Mouse (Mus musculus): ENCODE results near the gene Mmp25.

Mmp25 gene

DNA sequence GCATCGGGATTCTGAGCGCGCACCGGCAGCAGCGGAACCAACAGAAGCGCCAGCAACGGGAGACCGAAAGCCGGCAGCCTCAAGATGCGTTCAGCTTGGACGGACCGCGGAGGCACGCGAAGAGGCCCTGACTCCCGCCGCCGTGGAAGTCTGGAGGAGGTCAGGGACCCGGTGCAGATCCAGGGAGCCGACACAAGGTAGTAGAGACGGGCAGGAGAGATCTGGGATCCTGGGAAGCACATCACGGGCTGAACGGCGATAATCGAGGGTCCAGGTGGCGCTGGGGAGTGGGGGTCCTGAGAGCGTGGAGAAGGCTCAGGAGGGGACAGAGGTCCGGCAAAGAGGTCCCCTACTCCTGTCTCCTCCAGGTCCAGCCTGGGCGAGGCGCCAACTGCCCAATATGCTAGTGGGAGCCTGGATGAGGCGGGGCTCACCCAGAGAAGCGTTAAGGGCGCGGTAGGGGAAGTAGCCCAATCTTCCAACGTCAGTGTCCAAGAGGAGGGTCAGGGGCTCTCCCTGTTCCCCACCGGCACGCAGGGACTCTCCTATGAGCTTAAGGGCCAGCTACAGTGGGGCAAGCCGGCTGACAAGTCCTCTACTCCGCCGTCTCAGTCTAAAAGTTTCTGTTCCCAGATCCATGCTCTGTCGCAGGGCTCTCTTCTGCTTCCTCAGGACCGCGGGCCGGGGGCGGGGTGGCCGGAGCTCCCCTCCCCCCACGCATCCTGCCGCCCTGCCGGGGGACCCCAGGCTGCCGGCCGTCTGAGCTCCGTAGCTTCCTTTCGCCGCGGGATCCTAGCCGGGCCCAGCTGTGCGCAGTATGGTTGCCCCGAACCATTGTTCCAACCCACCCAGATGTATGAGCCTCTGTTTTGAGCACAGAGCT lies at the start of gene Mmp25:
Gene Mmp25 (minus strand): TSS at position 665 of the 883 bp plus-strand sequence.
- peak in 1 of 2 experiments; percentile 18 for DNase-seq

DNA sequence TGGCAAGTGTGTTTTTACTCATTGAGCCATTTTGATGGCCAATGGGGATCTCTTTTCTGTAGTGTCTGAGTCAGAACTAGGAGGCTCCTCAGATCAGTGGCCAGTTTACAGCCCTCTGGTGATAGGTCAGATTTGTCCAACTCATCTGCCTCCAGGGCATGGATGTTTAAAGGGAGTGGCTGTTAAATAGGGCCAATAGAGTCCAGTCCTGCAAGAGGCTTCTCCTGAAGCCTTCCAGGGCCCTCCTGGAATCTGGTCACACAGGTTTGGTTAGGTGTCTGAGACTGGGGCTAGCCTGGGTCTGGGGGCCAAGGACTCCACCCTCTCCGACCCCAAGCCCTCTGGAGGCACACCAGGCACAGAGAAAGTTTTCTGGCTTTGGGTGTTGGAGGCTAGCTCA lies 49.4 kb upstream of the Mmp25 start:
- no peak for DNase-seq

DNA sequence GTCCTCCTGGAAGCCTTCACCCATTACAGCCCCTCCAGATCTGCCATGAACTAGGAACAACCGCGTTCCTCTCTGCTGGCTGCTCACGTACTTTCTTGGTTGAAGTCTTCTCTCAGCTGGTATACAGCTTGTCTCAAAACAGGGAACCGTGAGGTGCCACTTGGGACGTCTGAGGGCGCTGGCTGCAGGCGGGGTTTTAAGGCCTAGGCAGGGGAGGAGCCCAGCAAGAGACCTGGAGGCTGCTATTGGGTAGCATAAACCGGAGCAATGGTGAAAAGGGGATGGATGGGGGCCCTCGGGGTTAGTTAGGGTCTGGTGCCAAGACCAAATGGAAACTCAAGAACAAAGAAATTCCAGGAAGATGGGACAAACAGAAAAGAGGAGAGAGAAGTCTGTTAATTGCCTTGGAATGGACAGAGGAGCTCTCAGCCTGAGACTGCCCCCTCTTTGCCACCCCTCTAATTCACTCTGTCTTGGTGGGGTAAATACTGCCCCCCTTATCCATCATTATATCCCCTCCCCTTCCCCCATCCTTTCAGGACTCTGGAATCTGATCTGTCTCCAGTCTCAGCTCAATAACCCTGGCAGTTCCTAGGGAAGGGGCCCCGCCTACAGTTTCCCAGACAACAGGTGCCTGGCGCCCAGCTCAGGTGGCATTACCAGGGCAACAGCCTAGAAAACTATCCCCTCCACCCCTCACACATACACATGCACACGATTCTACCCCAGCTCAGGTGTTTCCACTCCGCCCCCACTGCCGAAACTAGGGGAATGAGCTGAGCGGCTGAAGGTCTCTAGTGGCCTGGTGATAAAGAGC lies 39.0 kb upstream of the Mmp25 start, which contains the start of gene Cldn9:
Gene Cldn9 (minus strand): TSS at position 171 of the 817 bp plus-strand sequence.
- peak in 1 of 2 experiments; percentile 24 for DNase-seq

DNA sequence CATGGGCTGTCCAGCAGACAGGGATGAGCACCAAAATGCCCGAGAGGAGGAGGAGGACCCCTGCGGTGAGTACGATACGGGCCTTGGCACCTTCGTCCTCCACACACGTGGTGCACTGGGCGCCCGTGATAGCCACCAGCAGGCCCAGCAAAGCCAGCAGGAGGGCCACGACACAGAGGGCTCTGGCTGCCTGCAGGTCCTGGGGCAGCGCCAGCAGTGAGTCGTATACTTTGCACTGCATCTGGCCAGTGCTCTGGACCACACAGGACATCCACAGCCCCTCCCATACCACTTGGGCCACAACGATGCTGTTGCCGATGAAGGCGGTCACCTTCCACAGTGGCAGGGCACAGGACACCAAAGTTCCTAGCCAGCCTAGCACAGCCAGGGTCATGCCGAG lies 38.1 kb upstream of the Mmp25 start:
- no peak for DNase-seq

DNA sequence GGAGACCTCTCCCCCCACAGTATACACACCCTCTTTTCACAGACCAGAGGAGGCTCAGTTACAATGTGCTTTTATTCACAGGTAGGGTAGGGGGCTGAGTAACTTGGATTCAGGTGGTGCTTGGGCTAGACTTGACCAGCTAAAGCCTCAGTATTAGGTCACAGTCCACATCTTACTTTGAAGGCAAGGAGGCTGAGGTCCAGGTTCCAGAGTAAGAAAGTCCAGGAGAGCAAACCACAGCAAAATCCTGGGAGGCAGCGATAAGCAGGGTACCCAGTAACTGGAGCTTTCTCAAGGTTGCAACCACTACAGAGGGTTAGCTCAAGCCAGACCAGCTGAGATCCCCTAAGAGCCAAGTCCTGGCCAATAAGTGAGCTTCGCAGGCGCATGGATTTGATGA lies 37.5 kb upstream of the Mmp25 start:
- no peak for DNase-seq

DNA sequence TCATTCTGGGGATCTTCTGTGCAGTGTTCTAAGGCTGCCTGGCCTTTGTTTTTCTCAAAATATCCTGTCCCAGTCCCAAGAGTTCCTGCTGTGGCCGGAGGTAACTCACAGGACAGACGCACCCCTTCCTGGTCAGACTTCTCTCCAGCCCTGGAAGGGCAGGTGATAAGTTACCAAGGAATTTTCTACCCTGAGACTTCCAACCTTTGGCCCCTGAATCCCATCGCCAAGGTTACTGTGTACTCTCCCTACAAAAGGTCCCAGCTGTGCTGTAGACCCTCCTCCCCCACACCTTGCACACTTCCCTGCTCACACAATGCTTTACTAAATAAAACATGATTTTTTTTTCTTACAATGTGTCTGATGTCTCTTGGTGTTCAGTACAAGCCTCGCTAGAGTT lies 37.0 kb upstream of the Mmp25 start:
- peak in 1 of 2 experiments; percentile 63 for DNase-seq

DNA sequence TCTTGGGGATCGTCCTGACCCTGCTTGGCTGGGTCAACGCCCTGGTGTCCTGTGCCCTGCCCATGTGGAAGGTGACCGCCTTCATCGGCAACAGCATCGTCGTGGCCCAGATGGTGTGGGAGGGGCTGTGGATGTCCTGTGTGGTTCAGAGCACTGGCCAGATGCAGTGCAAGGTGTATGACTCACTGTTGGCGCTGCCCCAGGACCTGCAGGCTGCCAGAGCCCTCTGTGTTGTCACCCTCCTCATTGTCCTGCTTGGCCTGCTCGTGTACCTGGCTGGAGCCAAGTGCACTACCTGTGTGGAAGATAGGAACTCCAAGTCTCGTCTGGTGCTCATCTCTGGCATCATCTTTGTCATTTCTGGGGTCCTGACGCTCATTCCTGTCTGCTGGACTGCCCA lies 36.0 kb upstream of the Mmp25 start:
- DNase-seq, result peak in 1 of 2 experiments; percentile 57

DNA sequence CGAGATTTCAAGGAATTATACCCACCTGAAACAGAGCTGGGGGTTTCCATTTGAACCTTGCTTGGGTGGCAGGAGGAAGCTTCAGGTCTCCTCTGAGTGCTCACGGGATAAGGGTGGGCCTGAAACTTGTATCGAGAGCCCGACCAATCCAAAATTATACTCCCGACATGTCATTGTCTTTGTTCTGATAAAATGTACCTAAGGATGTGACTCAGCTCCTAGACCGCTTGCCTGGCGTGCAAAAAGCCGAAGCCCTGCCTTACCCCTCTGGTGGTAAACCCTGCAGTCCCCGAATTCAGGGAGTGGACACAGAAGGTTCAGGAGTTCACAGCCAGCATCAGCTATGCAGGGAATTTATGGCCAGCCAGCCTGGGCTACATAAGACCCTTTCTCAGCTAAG lies 35.3 kb upstream of the Mmp25 start:
- DNase-seq, result peak in 1 of 2 experiments; percentile 20

DNA sequence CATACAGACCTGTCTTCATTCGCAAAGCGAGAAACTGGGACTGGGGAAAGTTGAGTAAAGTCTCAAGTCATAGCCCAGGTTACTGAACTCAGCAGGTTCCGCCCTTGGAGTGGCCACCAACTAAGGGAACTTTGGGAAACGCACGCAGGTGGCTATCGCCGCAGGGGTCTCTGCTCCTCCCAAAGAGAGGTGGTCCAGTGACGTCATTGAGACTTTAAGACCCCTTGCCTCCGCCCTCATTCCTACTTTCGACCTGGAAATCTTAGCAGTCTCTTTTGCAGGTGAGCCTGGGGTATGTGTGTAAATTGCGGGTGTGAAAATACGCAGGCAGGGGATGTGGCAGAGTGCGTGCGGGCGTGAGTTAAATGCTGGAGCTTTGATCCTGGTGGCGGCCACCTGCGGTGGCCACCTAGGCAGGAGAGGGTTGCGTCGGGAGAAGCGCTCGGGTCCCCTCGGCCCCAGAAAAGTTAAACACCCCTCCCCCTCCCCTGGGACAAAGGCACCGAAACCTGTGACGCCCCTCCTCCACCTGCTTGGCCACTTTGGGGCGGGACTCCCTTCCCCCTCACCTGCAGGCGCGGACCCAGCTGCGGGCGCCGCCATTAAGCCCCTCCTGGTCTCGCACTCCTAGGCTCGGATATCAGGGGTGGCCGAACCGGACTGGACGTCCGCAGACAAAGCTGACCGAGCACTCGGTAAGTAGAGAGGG lies 34.2 kb upstream of the Mmp25 start, which contains the start of gene Cldn6:
Gene Cldn6 (plus strand): TSS at position 123 of the 709 bp plus-strand sequence.
- peak in 1 of 2 experiments; percentile 46 for DNase-seq

DNA sequence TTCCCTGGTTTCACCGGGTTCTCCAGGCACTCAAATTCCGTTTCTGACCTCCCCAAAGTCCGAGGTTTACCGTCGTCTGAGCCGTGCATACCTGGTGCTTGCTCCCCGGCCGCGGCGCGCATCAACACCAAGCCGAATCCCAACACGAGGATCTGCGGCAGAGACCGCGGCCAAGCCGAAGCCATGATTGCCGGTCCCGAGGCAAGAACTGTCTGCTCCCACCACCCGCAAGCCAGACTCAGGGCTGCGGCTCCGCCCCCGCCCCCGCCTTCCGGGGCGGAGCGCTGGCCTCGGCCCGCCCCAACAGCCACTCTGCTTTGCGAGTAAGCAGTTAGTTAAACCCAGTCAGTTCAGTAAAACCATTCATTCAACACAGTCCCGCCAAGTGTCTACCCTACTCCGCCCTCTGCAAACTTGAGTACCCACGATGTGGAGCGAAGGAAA lies 32.2 kb upstream of the Mmp25 start, which contains the start of gene Tnfrsf12a:
Gene Tnfrsf12a (minus strand): TSS at position 233 of the 444 bp plus-strand sequence.
- peak; percentile 83 to 91 for DNase-seq

DNA sequence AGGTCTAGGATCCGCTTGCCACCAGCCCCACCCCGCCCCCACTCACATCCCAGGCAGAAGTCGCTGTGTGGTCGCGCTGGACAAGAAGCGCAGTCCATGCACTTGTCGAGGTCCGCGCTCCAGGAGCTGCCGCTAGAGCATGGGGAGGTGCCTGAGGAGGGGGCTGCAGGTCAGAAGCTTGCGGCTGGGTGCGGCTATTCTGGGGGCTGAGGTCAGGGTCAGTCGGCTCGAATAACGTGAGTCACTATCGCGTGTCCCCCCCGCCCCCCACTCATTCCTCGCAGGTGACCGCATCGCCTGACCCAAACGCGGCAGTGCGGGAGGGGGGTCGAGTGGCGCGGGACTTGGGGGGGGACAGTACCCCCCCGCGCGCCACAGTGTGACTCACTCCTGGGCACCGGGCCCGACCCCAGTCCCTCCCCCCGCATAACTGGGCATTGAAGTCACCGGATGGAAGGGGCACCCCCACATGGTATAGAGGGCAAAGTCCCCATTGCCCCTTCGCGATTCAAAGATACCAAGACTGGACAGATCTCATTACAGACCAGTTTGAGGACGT lies 31.5 kb upstream of the Mmp25 start:
- DNase-seq, result peak; percentile 33 to 71

DNA sequence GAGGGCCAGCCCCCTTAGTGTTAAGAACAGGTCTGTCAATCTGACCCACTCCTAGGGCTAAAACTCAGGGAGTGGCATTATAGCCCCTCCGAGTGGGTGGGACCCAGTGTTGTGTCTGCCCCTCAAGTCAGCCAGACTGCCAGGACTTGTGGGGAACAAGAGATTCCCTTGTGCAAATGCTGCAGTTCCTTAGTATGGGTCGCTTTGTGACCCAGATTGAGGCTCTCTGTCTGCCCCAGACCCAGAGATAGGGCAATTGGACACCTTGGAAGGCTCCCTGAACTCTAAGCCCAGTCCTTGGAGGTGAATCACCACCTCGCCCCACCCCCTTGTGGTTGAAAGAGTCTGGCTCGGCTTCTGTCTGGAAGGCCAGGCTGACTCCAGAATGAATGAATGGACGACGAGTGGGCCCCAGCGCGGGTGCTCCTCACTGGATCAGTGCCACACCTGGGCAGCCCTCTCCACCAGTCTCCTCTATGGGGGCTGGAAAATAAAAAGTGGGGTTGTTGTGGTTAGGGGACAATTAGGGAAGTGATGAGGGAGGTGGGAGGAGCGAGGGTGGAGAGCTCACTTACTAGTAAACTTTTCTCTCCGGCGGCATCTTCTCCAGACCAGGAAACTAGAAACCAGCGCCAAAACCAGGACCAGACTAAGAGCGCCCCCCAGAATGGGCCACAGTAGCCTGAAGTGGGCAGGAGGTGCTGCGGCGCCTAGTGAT lies 30.6 kb upstream of the Mmp25 start:
- peak; percentile 59 to 74 for DNase-seq

DNA sequence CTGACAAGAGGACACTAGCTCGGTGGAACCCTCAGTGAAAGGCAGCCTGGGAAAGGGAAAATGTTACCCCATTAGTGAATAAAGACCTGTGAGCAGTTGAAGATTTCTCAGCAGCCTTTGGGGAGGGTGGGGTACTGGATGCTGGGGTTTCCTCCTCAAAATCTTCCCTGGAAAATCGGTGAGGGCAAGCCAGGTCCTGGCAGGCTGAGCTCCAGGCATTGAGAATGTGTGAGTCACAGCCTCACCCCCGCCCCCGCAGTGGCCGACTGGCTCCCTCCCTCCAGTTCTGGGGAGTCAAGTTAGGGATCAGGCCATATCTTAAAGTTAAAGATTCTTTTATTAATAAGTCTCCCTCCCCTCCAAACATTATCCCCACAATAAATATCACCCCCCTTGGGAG lies 30.1 kb upstream of the Mmp25 start:
- peak; percentile 38 to 64 for DNase-seq

DNA sequence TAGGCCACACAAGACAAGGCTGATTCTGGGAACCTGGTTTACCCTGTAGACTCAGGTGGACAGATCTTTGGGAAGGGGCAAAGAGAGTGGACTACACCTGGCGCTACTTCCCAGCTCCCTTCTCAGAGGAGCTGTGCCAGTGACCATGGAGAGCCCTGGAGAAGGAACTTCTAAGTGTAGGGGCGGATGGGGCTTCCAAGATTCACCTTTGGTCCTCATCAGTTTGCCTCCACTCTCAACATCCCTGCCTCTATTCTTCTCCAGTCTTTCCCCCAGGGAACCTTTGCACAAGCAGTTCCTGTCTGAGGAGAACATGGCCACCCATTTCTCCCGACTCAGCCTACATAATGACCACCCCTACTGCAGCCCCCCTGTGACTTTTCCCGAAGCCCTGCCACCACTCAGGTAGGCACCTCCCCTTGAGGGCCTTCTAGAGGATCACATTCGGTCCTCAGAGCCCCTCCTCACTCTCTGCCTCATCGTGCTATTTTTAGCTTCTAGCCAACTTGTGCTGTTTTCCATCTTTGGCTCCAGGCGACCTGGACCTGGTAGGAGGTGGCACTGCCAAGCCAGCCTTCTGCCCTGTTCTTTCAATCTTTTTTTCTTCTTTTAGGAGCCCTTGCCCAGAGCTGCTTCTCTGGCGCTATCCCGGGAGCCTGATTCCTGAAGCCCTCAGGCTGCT lies 29.3 kb upstream of the Mmp25 start:
- DNase-seq, result peak in 1 of 2 experiments; percentile 59

DNA sequence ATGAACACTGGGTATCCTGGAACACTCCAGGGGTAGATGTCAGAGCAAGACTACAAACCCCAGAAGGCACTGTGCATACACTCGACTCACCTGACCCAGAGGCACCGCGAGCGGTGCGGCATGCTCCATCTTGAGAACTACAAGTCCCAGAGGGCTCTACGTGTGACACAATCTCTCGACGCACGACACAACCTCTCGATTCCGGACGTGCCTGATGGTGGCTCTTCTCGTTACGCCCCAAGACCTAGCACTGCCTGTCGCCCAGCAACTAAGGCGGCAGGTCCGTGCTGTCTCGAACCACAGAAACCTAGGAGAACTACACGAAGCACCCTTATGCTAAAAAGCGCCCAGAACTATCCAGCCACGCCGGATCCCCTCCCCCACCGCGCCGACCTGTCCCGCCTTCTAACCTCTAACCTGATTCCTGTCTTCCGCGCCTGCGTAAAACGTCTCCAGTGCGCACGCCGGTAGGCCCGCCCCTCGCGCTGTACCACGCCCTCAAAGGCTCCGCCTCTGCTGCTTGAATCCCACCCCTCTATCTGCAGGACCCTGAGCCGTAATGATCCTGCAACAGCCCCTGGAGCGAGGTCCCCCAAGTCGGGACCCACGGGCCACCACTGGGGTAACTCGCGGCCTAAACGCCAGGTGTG lies 28.5 kb upstream of the Mmp25 start, which contains the start of the genes Hcfc1r1 and Thoc6:
Gene Hcfc1r1 (plus strand): TSS at position 173 of the 650 bp plus-strand sequence.
Gene Thoc6 (minus strand): TSS at position 459 of the 650 bp plus-strand sequence.
- peak; percentile 94 to 97 for DNase-seq

DNA sequence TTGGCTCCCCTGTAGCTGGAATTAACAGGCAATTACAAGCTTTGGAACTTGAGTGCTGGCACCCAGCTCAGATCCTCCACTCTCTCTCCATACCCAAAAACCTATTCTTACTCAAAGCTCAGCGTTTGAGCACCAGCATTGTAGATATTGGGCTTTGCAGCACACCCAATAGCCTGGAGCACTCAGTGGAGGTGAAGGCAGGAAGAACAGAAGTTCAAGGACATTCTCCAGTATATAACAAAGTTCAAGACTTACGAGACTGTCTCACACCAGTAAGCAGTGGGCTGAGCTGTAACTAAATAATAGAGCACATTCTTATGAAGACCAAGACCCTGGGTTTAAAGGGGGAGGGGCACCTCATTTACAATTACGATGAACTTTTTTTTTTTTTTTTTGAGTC lies 27.7 kb upstream of the Mmp25 start:
- DNase-seq, result peak in 1 of 2 experiments; percentile 14

DNA sequence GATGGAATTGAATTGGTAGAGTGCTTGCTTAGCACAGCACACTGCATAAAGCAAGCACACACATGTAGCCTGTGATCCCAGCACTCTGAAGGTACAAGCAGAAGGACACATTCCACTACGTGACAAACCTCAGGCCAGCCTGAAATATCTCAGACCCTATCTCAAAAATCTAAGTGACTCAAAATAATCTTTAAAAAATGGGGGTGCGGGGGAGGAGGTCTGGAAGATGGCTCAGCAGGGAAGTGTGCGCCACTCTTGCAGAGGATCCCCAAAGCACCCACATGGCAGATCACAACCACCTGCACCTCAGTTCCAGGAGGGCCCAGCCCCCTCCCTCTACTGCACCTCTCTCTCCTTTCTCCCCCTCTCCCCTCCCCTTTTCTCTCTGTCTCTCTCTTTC lies 26.4 kb upstream of the Mmp25 start:
- peak in 1 of 2 experiments; percentile 14 for DNase-seq

DNA sequence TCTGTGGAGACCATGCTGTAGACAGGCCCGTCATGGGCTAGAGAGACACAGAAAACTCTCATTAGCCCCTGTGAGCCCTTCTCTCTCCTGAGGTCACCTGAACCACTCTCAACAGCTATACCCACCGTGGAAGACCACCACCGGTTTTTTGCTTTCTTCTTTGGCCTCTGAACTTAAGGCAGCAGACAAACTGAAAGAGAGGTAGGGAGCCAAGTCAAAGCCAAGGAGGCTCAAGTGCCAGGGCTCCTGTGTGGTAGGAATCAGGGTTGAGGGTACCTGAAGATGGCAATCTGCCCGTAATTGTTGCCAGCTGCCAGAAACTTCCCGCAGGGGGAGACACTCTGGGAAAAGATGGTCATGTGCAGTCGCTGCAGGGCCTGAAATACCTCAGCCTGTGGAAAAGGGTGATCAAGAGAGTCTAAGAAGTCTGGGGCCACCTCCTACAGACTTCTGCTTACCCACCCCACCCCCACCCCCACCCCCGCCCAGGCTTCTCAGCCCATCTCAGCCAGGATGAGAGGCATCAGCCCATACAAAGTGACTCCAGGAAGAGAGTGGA lies 25.5 kb upstream of the Mmp25 start:
- DNase-seq, result no peak

DNA sequence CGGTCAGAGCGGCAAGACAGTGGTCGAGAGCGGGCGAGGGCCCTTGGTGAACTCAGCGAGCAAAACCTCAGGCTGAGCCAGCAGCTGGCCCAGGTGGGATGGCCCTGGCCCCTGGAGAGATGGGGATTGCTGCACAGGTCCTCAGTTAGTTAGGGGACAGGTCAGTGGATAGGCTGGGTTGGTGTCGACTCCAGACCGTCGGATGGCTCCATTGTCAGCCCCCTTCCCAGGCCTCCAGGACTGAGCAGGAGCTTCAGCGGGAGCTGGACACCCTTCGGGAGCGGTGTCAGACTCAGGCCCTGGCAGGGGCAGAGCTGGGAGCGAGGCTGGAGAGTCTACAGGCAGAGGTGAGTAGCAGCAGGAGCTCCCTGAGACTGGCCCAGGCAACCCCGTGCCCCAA lies 20.4 kb upstream of the Mmp25 start:
- DNase-seq, result no peak

DNA sequence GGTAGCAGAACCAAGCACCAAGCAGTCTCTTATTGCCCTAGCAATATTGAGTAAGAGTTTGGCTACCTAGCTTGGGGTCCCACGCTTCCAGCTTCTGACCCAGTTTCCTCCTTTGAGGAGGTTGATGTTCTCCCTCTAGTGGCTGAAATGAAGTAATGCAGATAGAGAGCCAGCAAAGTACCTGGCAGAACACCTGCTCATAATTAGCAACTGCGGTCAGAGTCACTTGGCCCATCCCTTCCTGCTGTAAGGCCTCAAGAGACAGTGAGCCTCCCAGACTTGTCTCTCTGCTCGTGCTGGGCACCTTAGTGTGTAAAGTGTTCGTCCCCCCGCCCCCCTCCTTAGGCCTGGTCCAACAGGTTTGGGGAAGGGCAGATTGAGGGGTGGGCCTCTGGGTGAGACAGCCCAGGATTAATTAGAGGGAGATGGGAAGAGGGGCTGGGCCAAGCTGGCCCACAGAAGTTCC lies 19.5 kb upstream of the Mmp25 start:
- DNase-seq, result no peak
